Mouse (Mus musculus) lung, postnatal 14 days (tissue): ENCODE data around the gene Tekt3.

Experiments used
- DNase-seq: peaks from one replicate; pipeline ENCODE4 v3.0.0; 2021

Gene Tekt3

DNA sequence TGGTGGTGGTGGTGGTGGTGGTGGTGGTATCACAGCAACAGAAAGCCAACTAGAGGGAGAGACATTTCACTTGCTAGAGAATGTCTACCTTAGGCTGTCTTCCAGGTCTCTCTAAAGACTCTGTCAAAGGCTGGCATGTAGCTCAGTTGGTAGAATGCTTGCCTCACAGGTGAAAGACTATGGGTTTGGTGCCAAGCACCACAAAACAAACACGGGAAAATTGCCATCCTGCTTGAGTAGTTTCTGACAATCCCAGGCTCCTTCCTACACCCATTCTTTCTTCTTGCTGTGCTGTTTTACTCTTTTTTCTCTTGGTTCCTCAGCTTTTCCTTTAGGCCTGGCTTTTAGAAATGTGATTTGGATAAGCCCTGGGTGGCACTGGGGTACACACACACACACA is 5.1 kb downstream of the Tekt3 start:
- no peak for DNase-seq

DNA sequence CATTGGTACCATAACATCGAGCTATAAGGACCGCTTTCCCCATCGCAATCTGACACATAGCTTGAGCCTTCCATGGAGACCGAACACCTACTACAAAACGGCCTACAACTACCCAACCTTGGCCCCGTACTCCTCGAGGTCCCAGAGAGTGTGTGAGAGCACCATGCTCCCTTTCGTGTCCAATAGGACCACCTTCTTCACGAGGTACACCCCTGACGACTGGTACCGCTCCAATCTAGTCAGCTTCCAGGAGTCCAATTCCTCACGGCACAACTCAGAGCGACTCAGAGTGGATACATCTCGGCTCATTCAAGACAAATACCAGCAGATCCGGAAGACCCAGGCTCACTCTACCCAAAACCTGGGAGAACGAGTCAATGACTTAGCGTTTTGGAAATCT is 8.6 kb downstream of the Tekt3 start:
- DNase-seq: no peak

DNA sequence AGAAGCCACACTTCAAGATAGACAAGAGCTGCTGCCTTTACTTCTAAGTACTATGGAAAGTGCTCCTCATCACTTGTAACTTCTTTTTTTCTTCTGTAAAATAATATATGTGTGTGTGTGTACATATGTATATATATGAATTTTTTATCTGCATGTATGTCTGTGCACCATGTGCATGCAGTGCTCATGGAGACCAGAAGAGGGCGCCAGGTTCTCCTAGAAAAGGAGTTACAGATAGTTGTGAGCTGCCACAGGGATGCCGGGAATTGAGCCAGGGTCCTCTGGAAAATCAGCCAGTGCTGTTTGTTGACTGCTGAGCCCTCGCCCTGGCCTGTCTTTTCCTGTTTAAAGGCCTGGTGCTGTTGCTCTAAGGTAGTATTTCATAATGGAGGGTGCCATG is 23.1 kb downstream of the Tekt3 start:
- no peak for DNase-seq

DNA sequence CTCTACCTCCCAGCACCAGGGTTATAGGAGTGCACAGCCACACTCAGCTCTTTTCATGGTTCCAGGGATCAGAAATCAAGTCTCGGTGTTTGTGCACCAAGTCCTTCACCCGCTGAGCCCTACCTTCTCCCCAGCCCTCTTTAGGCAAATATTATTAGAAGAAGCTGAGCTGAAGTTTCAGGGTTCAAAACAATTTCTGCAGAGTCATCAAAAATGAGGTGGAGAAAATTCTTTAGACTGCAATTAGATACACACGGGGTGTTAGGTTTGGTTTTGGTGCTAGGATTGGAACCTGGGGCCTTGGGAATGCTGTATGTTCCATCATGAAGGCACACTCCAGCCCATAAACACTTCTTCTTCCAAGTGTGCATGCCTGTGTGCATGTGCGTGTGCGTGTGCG is 27.2 kb downstream of the Tekt3 start:
- DNase-seq: no peak

DNA sequence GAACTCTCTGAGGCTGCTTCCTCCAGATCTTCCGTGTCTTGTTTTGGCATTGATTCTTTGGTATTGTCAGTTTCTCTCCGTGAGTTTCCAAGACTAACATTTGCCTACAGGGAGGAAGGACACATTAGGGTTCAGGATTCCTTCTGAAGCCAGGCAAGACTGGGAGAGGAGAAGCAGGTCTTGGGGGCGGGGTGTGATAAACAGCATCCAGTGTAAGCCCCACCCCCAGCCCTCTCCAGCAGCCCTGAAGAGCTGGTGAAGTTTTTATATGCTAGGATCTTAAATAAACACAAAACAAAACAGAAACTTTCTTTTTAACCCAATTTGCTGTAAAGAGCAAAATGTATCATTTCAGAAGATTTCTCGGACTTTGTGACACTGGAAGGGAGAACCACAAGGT is 28.8 kb downstream of the Tekt3 start:
- DNase-seq: peak; percentile 42

DNA sequence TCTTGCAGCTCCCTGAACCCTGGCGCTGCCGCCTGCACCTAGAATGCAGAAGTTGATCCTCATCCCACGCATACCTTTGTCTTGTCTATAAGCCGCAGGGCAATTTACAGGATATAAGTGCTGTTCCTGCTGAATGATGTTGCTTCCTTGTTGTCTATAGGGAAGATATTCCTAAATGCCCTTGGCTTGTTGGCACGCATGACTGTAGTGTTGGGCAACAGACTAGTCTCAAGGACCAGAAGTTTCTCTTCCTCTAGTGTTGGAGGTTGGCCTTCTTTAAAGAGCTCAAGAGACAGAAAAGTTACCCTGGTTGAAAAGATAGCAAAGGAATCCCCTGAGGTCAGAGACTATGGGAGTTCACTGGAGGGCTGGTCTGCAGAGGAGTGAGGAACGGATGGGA is 29.5 kb downstream of the Tekt3 start:
- DNase-seq: no peak

DNA sequence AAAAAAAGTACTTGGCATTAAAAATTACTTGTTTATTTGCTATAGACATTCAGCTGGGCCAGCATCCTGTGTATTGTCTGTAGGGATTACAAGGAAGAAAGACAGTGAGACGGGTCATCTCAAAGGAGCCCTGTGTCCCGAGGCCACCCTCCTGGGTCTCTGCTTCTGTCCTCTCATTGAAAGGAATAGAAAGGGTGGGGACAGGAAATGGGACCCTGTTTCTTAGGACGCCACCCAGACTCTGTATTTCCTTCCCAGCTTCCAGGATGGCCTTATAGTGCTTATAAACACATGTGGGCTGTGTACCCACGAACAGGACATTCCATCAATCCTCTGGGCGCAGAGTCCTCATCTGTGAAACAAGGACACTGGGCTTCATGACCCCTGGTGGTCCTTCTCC is 30.8 kb downstream of the Tekt3 start:
- peak; percentile 50 for DNase-seq

DNA sequence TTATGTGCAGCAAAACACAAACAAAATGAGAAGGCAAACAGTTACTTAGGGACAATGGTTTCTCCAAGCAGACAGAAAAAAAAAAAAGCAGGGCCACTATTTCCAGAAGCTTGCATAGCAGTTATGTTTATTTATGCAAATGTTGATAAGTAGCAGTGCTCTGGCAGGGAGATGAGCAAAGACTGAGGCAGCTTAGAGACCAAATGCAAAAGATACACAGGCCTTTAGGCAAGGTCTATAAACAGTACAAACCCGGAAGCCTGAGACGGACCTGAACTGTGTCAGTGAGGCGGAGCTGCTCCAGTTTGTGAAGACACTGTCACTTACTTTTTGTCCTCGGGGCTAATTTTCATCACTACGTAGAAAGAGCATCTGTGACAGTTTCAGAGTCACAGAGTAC is 32.1 kb downstream of the Tekt3 start:
- DNase-seq: peak; percentile 12

DNA sequence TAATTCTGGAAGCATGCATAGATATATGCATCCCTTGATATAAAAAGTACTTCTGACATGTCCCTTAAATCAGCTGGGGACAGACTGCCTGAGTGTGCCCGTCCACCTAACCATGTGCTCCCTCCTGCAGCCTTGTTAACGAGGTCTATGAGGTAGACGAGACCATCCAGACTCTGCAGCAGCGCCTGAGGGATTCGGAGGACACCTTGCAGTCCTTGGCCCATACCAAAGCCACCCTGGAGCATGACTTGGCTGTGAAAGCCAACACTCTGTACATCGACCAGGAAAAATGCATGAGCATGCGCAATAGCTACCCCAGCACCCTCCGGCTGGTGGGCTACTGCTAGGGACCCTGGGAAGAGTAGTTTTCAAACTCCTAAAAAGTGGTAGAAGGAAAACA is 33.0 kb downstream of the Tekt3 start:
- no peak for DNase-seq

DNA sequence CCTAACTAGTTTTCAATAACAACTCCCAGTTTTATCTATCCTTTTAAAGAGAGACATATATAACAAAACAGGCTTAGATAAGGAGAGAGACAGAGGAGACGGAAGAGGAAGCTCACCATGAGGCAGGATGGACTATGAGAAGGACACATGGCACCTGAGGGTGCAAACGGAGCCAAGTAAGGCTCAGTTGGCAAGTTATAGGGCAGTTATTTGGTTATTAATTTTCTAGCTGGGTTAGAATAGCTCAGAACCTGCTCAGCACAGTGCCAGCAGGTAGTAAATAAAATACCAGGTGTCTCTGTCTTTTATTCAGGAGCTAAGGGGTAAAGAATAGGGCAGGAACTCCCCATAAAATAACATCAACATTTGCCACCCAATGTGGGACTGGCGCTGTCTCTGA is 36.6 kb downstream of the Tekt3 start:
- no peak for DNase-seq

DNA sequence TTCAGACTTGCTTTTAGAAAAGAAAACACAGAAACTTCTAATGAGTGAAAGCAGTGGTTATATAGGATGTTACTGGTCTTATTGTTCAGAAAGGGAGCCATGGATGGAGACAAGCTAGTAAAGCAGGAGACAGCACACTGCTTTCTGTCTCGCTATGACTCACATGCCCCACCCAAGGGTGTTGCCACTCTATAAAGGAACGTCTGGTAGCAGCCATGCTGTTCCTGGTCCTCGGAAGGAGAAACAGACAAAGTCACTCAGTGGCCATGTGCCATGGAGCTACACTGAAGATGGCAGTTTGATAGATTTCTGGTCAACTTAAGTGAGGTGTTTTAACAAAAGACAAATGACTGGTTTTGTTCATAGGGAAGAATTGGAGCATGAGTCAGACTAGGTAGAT is 37.9 kb downstream of the Tekt3 start:
- no peak for DNase-seq

DNA sequence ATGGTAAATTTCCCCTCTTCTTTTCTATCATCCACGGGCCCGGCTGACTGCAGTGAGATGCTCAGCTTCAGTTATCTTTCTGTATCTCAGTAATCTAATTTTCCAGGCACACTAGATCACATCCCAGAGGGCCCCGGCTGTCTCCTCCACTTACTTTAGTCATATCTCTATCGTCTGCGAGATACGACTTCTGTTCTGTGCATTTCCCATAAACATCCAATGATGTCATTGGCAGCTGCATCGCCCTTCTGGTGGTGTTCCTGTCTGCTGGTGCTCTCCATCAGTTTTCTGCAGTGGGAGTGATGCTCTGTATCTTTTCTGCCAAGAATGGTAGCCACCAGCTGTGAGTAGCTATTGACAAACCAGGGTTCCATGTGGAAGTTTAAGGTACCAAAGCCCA is 41.8 kb downstream of the Tekt3 start:
- no peak for DNase-seq

DNA sequence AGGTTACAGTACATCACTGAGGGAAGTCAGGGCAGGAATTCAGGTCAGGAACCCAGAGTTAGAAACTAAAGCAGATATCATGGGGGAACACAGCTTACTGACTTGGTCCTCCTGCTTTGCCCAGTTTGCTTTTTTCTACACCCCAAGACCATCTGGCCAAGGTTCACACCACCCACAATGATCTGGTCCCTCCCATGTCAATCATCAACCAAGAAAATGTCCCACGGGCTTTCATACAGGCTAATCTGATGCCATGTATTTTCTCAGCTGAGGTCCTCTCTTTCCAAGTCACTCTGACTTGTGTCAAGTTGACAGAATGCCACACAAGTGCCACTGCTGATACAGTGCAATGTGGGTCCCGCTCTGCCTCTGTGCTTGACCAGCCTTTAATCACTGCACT is 42.6 kb downstream of the Tekt3 start:
- DNase-seq: no peak

DNA sequence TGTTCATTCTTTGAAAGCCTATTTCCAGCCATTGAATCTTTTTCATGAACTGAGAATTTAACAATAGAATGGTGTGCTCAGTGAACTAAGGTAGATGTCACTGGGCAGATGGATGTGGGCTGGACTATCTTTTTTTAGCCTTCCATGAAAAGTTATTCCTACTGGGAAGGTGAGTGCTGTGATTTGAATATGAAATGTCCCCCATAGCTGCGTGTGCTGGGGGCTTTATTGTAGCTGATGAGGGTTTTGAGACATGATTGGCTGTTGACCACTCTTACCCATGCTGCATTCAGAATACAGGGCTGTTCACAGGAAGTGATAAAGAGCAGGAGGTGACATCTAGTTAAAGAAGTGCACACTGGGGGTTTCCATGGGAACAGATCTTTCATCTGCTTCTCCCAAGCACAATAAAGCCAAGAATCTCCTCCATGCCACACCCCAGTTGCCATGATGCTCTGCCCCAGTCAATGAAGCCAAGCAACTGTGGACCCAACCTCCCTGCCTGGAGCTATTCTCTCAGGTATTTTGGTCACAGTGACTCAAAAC is 47.8 kb downstream of the Tekt3 start:
- DNase-seq: no peak

DNA sequence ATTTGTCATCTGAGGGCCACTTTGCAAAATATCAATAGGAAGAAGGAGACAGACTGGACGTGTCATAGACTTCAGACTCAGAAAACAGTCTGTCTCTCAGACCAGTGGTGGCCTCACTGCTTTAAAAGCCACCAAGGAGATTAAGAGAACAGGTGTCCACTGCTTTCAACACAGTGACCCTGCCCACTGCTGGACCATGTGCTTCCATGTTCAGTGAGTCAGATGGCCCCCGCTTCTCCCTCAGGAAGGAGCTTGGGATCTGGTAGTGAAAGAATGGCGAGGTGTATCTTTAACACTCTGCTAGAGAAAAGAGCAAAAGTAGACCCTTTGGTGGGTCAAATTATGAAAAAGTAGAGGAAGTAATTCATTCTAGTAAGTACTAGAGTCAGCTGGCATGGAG is 48.9 kb downstream of the Tekt3 start:
- DNase-seq: no peak

DNA sequence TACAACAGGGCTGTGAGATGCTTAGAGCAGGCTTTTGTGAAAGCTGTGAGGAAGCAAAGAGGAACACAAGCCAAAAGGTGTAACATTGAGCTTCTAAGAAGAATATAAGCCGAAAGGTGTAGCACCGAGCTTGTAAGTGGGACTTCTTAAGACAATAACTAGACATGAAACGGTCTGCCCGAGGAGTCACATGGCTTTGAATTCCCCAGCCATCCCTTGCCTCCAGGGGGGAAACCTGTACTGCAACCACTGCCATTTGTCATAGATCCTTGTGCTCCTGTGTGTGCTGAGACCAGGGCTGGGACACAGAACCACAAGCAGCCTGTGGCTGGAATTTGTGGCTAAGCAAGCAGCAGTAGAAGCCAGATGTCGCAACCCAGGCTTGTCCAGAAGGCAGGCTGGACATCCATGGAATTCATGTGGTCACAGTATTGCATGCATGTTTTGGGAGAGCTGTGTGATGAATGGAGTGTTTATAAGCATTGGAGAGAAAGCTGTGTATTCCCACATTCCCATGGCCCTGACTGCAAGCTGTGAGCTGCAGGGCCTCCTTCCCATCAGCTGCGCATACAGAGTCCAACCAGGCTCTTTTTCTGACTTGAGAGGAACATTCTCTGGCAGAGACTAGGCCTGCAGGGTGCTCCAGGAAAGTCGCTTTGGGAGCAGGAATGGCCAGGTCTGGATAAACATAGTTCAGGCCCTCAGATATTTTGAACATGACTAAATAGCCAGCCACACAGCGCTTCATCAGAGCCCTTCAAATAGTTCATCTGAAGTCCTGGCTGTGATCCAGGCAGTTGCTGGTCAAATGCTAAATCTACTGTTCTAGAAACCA is 53.6 kb downstream of the Tekt3 start:
- DNase-seq: peak; percentile 74

DNA sequence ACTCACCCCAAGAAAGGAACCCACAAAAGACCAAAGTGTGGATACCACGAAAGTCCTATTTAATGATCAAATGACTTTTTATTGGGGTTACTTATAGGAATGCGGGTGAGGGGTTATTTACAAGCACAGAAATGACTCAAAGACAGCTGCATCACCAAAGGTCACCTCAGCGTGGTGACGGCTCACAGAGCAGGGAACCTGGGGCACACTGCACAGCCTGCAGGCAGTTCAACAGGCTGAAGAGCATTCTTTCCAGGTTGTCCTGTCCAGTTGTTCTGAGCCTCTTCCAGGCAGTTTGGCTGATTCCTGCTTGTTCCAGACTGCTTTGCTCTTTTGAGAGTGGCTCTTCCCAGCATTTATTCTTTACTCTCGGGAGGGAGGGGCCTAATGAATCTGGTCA is 55.2 kb downstream of the Tekt3 start:
- no peak for DNase-seq

DNA sequence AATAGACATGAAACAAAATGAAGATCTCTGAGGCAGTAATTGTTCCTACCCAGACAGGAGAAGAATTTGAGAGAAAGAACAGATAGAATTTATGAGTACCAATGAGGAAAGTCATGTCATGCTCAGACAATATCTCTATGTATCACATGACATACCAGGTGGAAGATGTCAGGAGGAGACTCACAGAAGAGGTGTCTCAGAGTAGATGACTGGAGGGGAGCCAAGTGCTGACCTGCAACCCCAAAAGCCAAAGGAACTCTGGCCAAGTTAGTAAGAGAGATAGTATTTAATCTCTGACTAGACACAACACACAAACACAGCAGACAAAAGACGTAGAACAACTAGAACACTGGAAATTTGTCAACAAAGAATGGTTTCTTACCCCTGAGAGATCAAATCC is 55.8 kb downstream of the Tekt3 start:
- DNase-seq: no peak

DNA sequence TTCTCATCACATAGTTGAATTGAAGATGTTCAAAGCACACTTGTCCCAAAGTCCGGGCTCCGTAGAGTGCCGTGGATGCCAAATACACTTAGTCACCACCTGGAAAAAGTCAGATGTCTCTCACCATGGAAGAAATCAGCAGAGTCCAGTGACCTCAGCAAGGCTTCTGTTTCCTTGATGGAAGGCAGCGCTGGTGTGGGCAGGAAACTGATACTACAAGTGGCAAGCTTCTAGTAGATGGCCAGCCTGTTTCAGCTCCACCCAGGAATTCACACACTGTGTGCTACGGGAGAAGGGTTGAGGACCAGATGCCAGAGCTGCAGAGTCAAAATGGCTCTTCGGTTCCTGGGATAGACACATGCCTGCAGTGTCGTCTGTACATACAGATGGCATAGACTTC is 58.3 kb downstream of the Tekt3 start:
- DNase-seq: no peak

DNA sequence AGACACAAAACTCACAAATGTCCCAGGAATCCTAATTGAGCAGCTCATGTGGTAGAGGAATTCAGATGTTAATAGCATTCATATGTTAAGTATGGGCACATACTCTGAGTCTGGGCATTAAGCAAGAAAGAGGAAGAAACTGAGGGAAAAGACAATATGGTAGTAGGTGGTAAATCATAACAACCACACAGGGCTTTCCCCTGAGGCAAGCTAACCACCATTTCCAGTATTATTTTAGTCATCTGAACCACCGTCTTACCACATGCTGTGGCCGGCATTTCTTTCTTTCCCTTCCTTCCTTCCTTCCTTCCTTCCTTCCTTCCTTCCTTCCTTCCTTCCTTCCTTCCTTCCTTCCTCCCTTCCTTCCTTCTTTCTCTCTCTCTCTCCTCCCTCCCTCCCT is 60.8 kb downstream of the Tekt3 start:
- no peak for DNase-seq

DNA sequence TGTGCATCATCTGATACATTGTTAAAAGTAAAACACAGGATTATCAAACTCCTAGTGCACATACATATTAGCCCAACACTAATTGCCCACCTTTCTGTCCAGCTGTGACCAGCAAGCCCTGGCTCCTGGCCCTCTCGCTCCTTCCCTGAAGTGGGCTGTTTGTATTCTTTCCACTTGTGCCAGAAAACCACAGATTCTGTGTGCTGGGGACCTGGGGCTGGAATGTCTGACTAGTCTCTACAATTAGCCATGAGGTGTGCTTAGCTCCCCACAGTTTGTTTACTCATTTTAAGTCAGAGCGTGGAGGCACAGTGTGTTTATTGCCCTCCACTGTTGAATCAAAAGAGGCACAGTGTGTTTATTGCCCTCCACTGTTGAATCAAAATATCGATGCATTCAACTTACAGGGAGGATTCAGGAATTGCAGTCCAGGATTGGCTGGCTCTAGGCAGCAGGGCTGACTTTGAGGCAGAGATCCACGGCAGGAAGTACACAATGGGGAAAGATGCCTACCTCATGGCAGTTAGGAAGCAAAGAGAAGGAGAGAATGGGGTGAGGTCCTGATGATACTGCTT is 61.4 kb downstream of the Tekt3 start:
- no peak for DNase-seq

DNA sequence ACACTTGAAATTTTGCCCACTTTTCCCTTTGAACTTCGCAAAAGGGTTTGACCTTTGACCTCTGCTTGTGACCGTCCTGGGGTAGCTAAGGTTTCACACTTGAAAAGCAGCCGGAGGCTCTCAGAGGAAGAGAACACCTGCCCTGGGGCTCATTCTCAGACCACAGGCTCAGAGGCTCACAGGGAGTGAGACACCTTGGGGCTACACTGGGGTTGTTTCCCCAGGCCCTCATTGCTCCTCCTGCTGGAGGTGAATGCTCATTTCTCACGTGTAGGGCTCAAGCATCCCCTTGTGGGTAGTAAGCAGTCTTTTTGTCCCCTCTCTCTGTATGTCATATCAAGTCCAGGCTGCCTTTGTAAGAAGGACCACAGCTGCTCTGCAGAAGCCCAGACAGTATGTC is 62.9 kb downstream of the Tekt3 start:
- DNase-seq: no peak

DNA sequence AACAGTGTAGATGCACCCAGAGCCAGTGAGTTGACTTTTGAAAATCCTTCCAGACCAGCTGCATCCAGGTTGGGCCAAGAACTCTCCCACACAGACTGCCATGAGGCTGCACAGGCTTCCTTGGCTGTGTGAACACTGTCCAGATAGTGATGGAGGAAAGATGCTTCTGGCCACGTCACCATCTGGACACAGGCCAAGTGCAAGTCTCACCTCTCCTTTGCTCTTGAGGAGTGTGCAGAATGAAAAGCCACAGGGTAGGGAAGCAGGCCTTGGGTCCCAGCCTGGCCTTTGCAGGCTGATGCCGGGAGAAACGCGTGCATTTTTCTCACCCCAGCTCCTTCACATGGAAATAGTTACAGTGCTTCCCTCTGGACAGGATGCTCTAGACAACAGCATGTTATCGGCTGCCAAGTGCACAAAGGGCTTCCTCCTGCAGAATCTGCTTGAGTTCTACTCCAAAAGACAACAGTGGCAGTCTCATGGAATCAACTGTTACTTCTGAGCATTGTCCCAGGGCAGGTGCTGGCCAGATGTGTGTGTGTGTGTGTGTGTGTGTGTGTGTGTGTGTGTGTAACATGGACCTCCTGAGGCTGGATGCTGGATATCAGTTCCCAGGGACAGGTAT is 64.5 kb downstream of the Tekt3 start:
- no peak for DNase-seq

DNA sequence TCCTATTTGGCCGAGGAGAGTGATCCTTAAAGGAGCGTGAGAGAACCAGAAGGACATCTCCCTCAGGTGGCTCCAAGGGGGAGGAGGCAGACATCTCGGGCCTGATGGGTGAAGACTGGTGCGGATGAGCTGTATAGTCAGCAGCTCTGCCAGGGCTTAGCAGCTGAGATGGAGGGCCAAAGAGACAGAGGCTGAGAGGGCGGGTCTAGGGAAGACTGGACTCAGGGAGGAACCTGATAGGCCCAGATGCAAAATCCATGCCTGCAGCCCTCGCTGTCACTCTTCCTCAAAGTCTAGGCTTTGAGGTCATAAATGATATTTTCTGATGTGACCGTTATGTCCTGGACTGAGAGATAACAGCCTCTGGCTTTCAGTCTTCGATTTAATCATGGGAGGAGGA is 65.5 kb downstream of the Tekt3 start:
- no peak for DNase-seq
